Mouse (Mus musculus): Measurements from ENCODE around the gene Vapa. TPM values are rescaled to one million over a fixed set of nuclear protein-coding genes. Genes with fewer than 3 reads are reported as not detected.
A peak's percentile ranks its signal among the peaks of the same experiment; 100 is the strongest.

The Vapa gene
- polyA plus RNA-seq, 1 experiment from 2014 or later = 240 TPM

- no peak for ATAC-seq
- Histone ChIP-seq H3K4me1 (replicated peaks) (peaks cover 9% of the 10 kb centered on the region), H3K9me3 (no peaks in the 10 kb centered on the region), H3K4me3 (replicated peaks) (no peak overlapping the region), H3K9ac (no peak overlapping the region), H3K27ac (no peak overlapping the region), H3K4me2 (replicated peaks) (no peak overlapping the region), H3K27me3 (replicated peaks) (no peaks in the 10 kb centered on the region), H3K36me3 (peaks cover 7% of the 10 kb centered on the region)
- 86% methylated on average over 8 of the region's 8 CpGs for WGBS
Observed at GRCm38 (mm10) chr17:65594687-65595086, 18.7 kb downstream of the Vapa start.

- H3K27me3 ChIP-seq (replicated peaks) = no peaks in the 10 kb centered on the region
- no peaks in the 10 kb centered on the region for H3K9me3 ChIP-seq
- WGBS = 87% methylated on average over 3 of the region's 3 CpGs
- H3K36me3 ChIP-seq = peaks cover 6% of the 10 kb centered on the region; the same call in 1 of the 2 replicates
- peak; percentile 51; the same call in 1 of the 2 replicates for ATAC-seq
- H3K4me1 ChIP-seq (replicated peaks) = no peaks in the 10 kb centered on the region
- no peak overlapping the region for H3K4me2 ChIP-seq (replicated peaks)
- H3K9ac ChIP-seq = no peak overlapping the region
- H3K4me3 ChIP-seq (replicated peaks) = no peak overlapping the region
- no peak overlapping the region for H3K27ac ChIP-seq
Observed at GRCm38 (mm10) chr17:65586892-65587291, 26.5 kb downstream of the Vapa start.

- H3K27ac ChIP-seq = no peak overlapping the region
- no peaks in the 10 kb centered on the region for H3K4me1 ChIP-seq (replicated peaks)
- H3K36me3 ChIP-seq = 0 out of 2 replicates have a peak, but pooled peaks cover 7% of the 10 kb centered on the region
- 84% methylated on average over 5 of the region's 5 CpGs for WGBS
- H3K4me3 ChIP-seq (replicated peaks) = no peak overlapping the region
- no peaks in the 10 kb centered on the region for H3K27me3 ChIP-seq (replicated peaks)
- no peak overlapping the region for H3K4me2 ChIP-seq (replicated peaks)
- ATAC-seq = peak; percentile 55
- no peaks in the 10 kb centered on the region for H3K9me3 ChIP-seq
- no peak overlapping the region for H3K9ac ChIP-seq
Observed at GRCm38 (mm10) chr17:65581440-65581839, 31.9 kb downstream of the Vapa start.

- H3K4me1 ChIP-seq (replicated peaks) = no peaks in the 10 kb centered on the region
- 91% methylated on average over 7 of the region's 7 CpGs for WGBS
- no peak for ATAC-seq
- H3K36me3 ChIP-seq = 0 out of 2 replicates have a peak, but pooled peaks cover 7% of the 10 kb centered on the region
- no peak overlapping the region for H3K27ac ChIP-seq
- H3K4me2 ChIP-seq (replicated peaks) = no peak overlapping the region
- no peak overlapping the region for H3K9ac ChIP-seq
- no peaks in the 10 kb centered on the region for H3K27me3 ChIP-seq (replicated peaks)
- no peak overlapping the region for H3K4me3 ChIP-seq (replicated peaks)
- no peaks in the 10 kb centered on the region for H3K9me3 ChIP-seq
Observed at GRCm38 (mm10) chr17:65579766-65580165, 33.6 kb downstream of the Vapa start.

- WGBS = 59% methylated on average over 1 of the region's 1 CpGs
- Histone ChIP-seq H3K4me2 (replicated peaks) (no peak overlapping the region), H3K27ac (no peak overlapping the region), H3K27me3 (replicated peaks) (no peaks in the 10 kb centered on the region), H3K4me3 (replicated peaks) (no peak overlapping the region), H3K9me3 (no peaks in the 10 kb centered on the region), H3K36me3 (0 out of 2 replicates have a peak, but pooled peaks cover 3% of the 10 kb centered on the region), H3K4me1 (replicated peaks) (no peaks in the 10 kb centered on the region), H3K9ac (no peak overlapping the region)
- ATAC-seq = no peak
Observed at GRCm38 (mm10) chr17:65575339-65575738, 38.0 kb downstream of the Vapa start.

GRCm38 (mm10) chr17:65574850-65575249, 38.5 kb downstream of the Vapa start:
- Histone ChIP-seq H3K27ac (no peak overlapping the region), H3K4me2 (replicated peaks) (no peak overlapping the region), H3K9me3 (no peaks in the 10 kb centered on the region), H3K36me3 (0 out of 2 replicates have a peak, but pooled peaks cover 3% of the 10 kb centered on the region), H3K27me3 (replicated peaks) (no peaks in the 10 kb centered on the region), H3K9ac (no peak overlapping the region), H3K4me3 (replicated peaks) (no peak overlapping the region), H3K4me1 (replicated peaks) (no peaks in the 10 kb centered on the region)
- no peak for ATAC-seq
- WGBS = 75% methylated on average over 8 of the region's 8 CpGs

GRCm38 (mm10) chr17:65571866-65572265, 41.5 kb downstream of the Vapa start:
- Histone ChIP-seq H3K9ac (no peak overlapping the region), H3K4me3 (replicated peaks) (no peak overlapping the region), H3K4me2 (replicated peaks) (no peak overlapping the region), H3K4me1 (replicated peaks) (no peaks in the 10 kb centered on the region), H3K36me3 (no peaks in the 10 kb centered on the region), H3K27ac (no peak overlapping the region), H3K27me3 (replicated peaks) (no peaks in the 10 kb centered on the region), H3K9me3 (no peaks in the 10 kb centered on the region)
- WGBS = 87% methylated on average over 9 of the region's 9 CpGs
- ATAC-seq = no peak

GRCm38 (mm10) chr17:65571466-65571865, 41.9 kb downstream of the Vapa start:
- Histone ChIP-seq H3K4me3 (replicated peaks) (no peak overlapping the region), H3K4me1 (replicated peaks) (no peaks in the 10 kb centered on the region), H3K9me3 (no peaks in the 10 kb centered on the region), H3K36me3 (no peaks in the 10 kb centered on the region), H3K4me2 (replicated peaks) (no peak overlapping the region), H3K9ac (no peak overlapping the region), H3K27ac (no peak overlapping the region), H3K27me3 (replicated peaks) (no peaks in the 10 kb centered on the region)
- WGBS = 85% methylated on average over 8 of the region's 8 CpGs
- ATAC-seq = no peak

- ATAC-seq = no peak
- no peaks in the 10 kb centered on the region for H3K36me3 ChIP-seq
- H3K27me3 ChIP-seq (replicated peaks) = no peaks in the 10 kb centered on the region
- H3K27ac ChIP-seq = no peak overlapping the region
- WGBS = 67% methylated on average over 5 of the region's 5 CpGs
- H3K4me2 ChIP-seq (replicated peaks) = no peak overlapping the region
- no peak overlapping the region for H3K9ac ChIP-seq
- no peaks in the 10 kb centered on the region for H3K9me3 ChIP-seq
- H3K4me1 ChIP-seq (replicated peaks) = no peaks in the 10 kb centered on the region
- H3K4me3 ChIP-seq (replicated peaks) = no peak overlapping the region
Observed at GRCm38 (mm10) chr17:65564189-65564588, 49.2 kb downstream of the Vapa start.

GRCm38 (mm10) chr17:65563345-65563744, 50.0 kb downstream of the Vapa start:
- H3K27me3 ChIP-seq (replicated peaks) = no peaks in the 10 kb centered on the region
- H3K4me3 ChIP-seq (replicated peaks) = no peak overlapping the region
- no peak overlapping the region for H3K4me2 ChIP-seq (replicated peaks)
- WGBS = 57% methylated on average over 6 of the region's 6 CpGs
- no peak for ATAC-seq
- no peak overlapping the region for H3K27ac ChIP-seq
- no peaks in the 10 kb centered on the region for H3K4me1 ChIP-seq (replicated peaks)
- H3K9ac ChIP-seq = no peak overlapping the region
- no peaks in the 10 kb centered on the region for H3K36me3 ChIP-seq
- no peaks in the 10 kb centered on the region for H3K9me3 ChIP-seq

GRCm38 (mm10) chr17:65562761-65563160, 50.6 kb downstream of the Vapa start:
- 2% methylated on average over 5 of the region's 5 CpGs for WGBS
- Histone ChIP-seq H3K27ac (no peak overlapping the region), H3K27me3 (replicated peaks) (no peaks in the 10 kb centered on the region), H3K36me3 (no peaks in the 10 kb centered on the region), H3K4me2 (replicated peaks) (no peak overlapping the region), H3K9ac (no peak overlapping the region), H3K4me1 (replicated peaks) (no peaks in the 10 kb centered on the region), H3K4me3 (replicated peaks) (no peak overlapping the region), H3K9me3 (no peaks in the 10 kb centered on the region)
- ATAC-seq = no peak

GRCm38 (mm10) chr17:65561361-65562015, 51.9 kb downstream of the Vapa start:
- WGBS = 56% methylated on average over 6 of the region's 6 CpGs
- H3K27me3 ChIP-seq (replicated peaks) = no peaks in the 10 kb centered on the region
- no peaks in the 10 kb centered on the region for H3K36me3 ChIP-seq
- ATAC-seq = no peak
- no peaks in the 10 kb centered on the region for H3K4me1 ChIP-seq (replicated peaks)
- H3K9ac ChIP-seq = no peak overlapping the region
- H3K9me3 ChIP-seq = no peaks in the 10 kb centered on the region
- H3K27ac ChIP-seq = no peak overlapping the region
- no peak overlapping the region for H3K4me2 ChIP-seq (replicated peaks)
- H3K4me3 ChIP-seq (replicated peaks) = no peak overlapping the region

- Histone ChIP-seq H3K27ac (no peak overlapping the region), H3K9me3 (no peaks in the 10 kb centered on the region), H3K4me2 (replicated peaks) (no peak overlapping the region), H3K36me3 (no peaks in the 10 kb centered on the region), H3K27me3 (replicated peaks) (no peaks in the 10 kb centered on the region), H3K9ac (no peak overlapping the region), H3K4me3 (replicated peaks) (no peak overlapping the region), H3K4me1 (replicated peaks) (no peaks in the 10 kb centered on the region)
- peak; percentile 57; the same call in 1 of the 2 replicates for ATAC-seq
- 51% methylated on average over 4 of the region's 5 CpGs for WGBS
Observed at GRCm38 (mm10) chr17:65559273-65559672, 54.1 kb downstream of the Vapa start.

Measured in intestine, embryonic 15.5 days (tissue).